Mouse (Mus musculus) CH12.LX (cell line): Measurements from ENCODE around the gene Zfp984. TPM values are rescaled to one million over a fixed set of nuclear protein-coding genes. Genes with fewer than 3 reads are reported as not detected.
"Not testable (repeated sequence)": the region's sequence is repeated elsewhere in the genome, so short reads cannot be mapped to it uniquely, and the experiment has no call there.

Experiments
- DNase-seq: peaks from one replicate; pipeline ENCODE4 v3.0.0-alpha.2; 2013; ENCODE audit errors: extremely low read depth
- H3K27ac ChIP-seq: 2 replicates; pipeline ENCODE4 v1.5.1; 2012; ENCODE audit warnings: low read depth, mild to moderate bottlenecking, control low read depth, moderate library complexity; ENCODE audit not compliant: insufficient read depth
- H3K27me3 ChIP-seq: replicated peaks from 2 replicates; pipeline ENCODE3; 2012; ENCODE audit warnings: inconsistent platforms
- H3K36me3 ChIP-seq, 2 experiments: replicated peaks in 1 of 2; 2 replicates each; pipeline versions ENCODE3 to v1.6.1; 2012; ENCODE audit warnings: inconsistent platforms in 1 of 2, low read length in 1 of 2, mild to moderate bottlenecking in 1 of 2, mixed read lengths in 1 of 2, moderate library complexity in 1 of 2; ENCODE audit not compliant: control insufficient read depth in 1 of 2, insufficient read depth in 1 of 2
- H3K4me1 ChIP-seq, 2 experiments: 2 replicates each; pipeline ENCODE4 v1.6.1; 2012; ENCODE audit warnings: inconsistent platforms in 1 of 2, moderate library complexity in 1 of 2; ENCODE audit not compliant: insufficient read depth in 2 of 2, control insufficient read depth in 1 of 2
- H3K4me2 ChIP-seq: 2 replicates; pipeline ENCODE4 v1.6.1; 2012; ENCODE audit warnings: low read depth, mild to moderate bottlenecking, control low read depth; ENCODE audit not compliant: poor library complexity, insufficient read depth, severe bottlenecking
- H3K4me3 ChIP-seq, 3 experiments: fragments of 150-350 bp in 1 of 3; sonication (generic) in 1 of 3; replicated peaks in 1 of 3; 2 replicates each; pipeline versions ENCODE3 to v1.5.1; 2011 to 2012; ENCODE audit warnings: low read depth in 2 of 3, low read length in 2 of 3, mild to moderate bottlenecking in 2 of 3, moderate library complexity in 2 of 3, control low read depth in 1 of 3, improper control_type of control experiment in 1 of 3, inconsistent platforms in 1 of 3, mixed read lengths in 1 of 3; ENCODE audit not compliant: poor library complexity in 1 of 3
- H3K79me2 ChIP-seq: replicated peaks from 2 replicates; pipeline ENCODE4 v1.6.1; 2012; ENCODE audit warnings: mild to moderate bottlenecking, moderate library complexity; ENCODE audit not compliant: control insufficient read depth, poor library complexity, insufficient read depth, severe bottlenecking; ENCODE audit errors: extremely low read depth
- H3K9ac ChIP-seq: 2 replicates; pipeline ENCODE4 v1.6.1; 2012; ENCODE audit warnings: low read depth, mild to moderate bottlenecking, control low read depth, moderate library complexity; ENCODE audit not compliant: insufficient read depth
- H3K9me3 ChIP-seq: replicated peaks from 2 replicates; pipeline ENCODE3; 2012; ENCODE audit warnings: low read length, inconsistent platforms, mixed read lengths
- dilution Hi-C: fragments of 300-500 bp; cut with MboI; formaldehyde crosslinking; loops from 2 replicates; pipeline ENCODE4 v1.14.3; 2020; ENCODE audit warnings: low sequenced_read_pairs; ENCODE audit not compliant: extremely low pct_unique_long_range_greater_than_20kb, extremely low pct_ligation_motif_present
- in situ Hi-C: fragments of 300-500 bp; cut with MboI; formaldehyde crosslinking; loops from 3 replicates; pipeline ENCODE4 v1.14.3; 2019; ENCODE audit warnings: low sequenced_read_pairs, low pct_ligation_motif_present, low pct_unique_long_range_greater_than_20kb, mixed read lengths
- polyA plus RNA-seq: library from polyadenylated mRNA; unstranded; fragments of >175 nt; gene quantifications from 2 replicates; pipeline ENCODE4 v1.2.1, GENCODE M21; 2012; ENCODE audit warnings: low read depth; ENCODE audit not compliant: insufficient read length
- total RNA-seq, 2 experiments: library from RNA; depleted of rRNA; stranded (reverse); fragments of 300-350 nt in 1 of 2; fragments of >200 nt in 1 of 2; gene quantifications; 2 replicates each; pipeline ENCODE4 v1.2.3; 2012 to 2014

The Zfp984 gene
- total and polyA plus RNA-seq, 3 experiments: 4.5 to 16.0 (median 6.8) TPM

DNA sequence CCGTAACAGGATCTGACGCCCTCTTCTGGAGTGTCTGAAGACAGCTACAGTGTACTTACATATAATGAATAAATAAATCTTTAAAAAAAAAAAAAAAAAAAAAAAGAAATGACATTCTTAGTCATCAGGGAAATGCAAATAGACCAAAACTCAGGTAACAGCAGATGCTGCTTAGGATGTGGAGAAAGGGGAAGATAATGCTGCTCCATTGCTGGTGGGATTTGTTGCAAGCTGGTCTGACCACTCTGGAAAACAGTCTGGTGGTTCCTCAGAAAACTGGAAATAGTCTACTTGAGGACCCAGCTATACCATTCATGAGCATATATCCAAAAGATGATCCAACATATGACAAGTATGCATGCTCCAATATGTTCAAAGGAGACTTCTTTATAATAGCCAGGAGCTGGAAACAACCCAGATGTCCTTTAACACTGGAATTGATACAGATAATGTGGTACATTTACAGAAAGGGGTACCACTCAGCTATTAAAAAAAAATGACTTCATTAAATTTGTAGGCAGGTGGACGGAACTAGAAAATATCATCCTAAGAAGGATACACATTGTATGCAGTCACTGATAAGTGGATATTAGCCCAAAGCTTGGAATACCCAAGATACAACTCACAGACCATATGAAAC is 15.4 kb downstream of the Zfp984 start:
- H3K4me2 ChIP-seq, H3K36me3 ChIP-seq, H3K4me1 ChIP-seq, H3K79me2 ChIP-seq, H3K27me3 ChIP-seq, H3K9ac ChIP-seq, H3K27ac ChIP-seq, H3K9me3 ChIP-seq, DNase-seq, dilution Hi-C loops, in situ Hi-C loops, H3K4me3 ChIP-seq: not testable (repeated sequence)

DNA sequence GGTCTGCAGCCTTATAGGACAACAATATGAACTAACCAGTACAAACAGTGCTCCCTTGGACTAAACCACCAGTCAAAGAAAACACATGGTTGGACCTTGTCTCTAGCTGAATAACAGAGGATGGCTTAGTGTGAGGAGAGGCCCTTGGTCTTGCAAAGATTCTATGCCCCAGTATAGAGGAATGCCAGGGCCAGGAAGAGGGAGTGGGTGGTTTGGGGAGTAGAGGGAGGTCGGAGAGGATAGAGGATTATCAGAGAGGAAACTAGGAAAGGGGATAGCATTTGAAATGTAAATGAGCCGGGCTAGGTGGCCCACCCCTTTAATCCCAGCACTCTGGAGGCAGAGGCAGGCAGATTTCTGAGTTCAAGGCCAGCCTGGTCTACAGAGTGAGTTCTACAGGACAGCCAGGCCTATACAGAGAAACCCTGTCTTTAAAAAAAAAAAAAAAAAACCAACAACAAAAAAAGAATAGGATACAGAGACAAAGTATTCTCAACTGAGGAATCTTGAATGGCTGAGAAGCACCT is 16.1 kb downstream of the Zfp984 start:
- H3K79me2 ChIP-seq, H3K4me1 ChIP-seq, dilution Hi-C loops, H3K27ac ChIP-seq, in situ Hi-C loops, H3K9ac ChIP-seq, DNase-seq, H3K4me3 ChIP-seq, H3K4me2 ChIP-seq, H3K9me3 ChIP-seq, H3K36me3 ChIP-seq, H3K27me3 ChIP-seq: not testable (repeated sequence)

DNA sequence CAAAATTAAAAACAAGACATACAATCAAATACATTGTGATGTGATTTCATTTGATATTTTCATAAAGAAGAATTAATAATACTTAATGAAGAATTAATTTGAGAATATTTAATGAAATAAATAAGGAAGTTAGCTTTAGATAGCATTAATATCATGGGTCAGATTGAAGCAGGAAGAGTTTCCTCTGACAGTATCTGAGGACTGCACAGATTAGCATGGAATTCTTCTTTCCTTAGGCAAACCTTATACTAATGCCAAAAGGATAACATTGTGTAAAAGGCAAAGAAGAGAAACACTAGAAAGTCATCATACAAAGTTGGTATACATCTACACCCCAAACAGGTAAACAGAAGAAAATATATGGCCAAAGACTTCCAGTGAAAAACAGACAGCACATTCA is 17.9 kb downstream of the Zfp984 start:
- H3K27ac ChIP-seq, H3K27me3 ChIP-seq, H3K36me3 ChIP-seq, H3K4me3 ChIP-seq, H3K4me1 ChIP-seq, H3K4me2 ChIP-seq, H3K9me3 ChIP-seq, dilution Hi-C loops, H3K79me2 ChIP-seq, DNase-seq, in situ Hi-C loops, H3K9ac ChIP-seq: not testable (repeated sequence)

DNA sequence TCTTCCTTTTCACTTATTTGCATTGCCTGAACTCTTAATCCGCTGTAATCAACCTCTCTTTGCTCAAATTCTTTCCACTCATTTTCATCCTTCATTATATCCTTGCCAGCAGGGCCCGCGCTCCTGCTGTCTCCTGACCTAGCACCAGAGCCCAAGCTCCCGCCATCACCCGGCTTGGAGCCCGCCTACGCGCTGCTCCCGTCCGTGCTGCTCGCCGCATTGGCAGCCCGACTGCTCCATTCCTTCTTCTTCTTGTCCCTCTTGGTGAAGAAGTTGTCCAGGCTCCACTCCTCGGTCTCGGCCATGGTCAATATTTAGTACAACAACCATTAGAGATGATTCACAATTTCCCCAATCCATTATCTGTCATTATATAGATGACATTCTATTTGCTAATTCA is 63.3 kb downstream of the Zfp984 start:
- H3K4me1 ChIP-seq, H3K9ac ChIP-seq, dilution Hi-C loops, H3K36me3 ChIP-seq, H3K79me2 ChIP-seq, in situ Hi-C loops, DNase-seq, H3K27me3 ChIP-seq, H3K4me3 ChIP-seq, H3K27ac ChIP-seq, H3K9me3 ChIP-seq, H3K4me2 ChIP-seq: not testable (repeated sequence)

DNA sequence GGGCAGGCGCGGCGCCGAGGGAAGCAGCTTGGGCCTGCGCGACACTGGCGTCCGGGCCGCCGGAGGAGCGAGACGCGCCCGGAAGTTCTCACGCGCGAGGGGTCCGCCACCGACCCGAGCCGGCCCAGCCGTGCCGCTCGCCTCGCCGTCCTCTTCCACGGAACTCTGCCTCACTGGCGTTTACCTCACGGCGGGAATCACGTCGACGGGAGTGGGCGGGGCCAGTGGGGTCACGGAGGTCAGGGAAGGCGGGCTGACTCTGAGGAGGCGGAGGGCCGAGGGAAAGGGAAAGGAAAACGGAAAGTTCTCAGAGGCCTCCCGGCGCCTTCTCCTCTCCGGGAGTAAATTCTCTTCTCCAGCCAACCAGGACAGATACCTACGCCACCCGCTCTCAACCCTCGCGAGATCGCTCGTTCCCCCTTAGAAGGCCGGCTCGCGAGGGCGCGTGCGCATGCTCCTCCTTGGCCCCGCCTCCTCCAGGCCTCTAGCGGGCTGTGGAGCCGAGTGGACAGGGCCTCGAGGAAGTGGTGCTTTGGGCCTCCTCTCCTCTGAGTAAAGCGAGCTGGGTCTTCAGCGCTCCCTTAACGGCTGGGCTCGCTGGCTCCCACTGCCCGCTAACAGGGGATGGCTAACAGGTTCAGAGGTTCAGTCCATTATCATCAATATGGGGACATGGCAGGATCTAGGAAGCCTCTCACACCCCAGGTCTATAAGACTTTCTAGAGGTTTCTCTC is 70.8 kb downstream of the Zfp984 start:
- H3K9me3 ChIP-seq, in situ Hi-C loops, H3K27ac ChIP-seq, H3K79me2 ChIP-seq, H3K4me2 ChIP-seq, dilution Hi-C loops, H3K27me3 ChIP-seq, H3K36me3 ChIP-seq, H3K4me3 ChIP-seq, H3K4me1 ChIP-seq, DNase-seq, H3K9ac ChIP-seq: not testable (repeated sequence)
